1 mouse cellular context compared by ENCODE assay signal in genomic region chr11:9136471-9136870, GRCm38 (mm10).
TF ChIP-seq lines count a peak whose summit lies in the region.

No protein-coding gene starts in this region.

TF ChIP-seq in CH12.LX, 34 proteins besides CTCF, POLR2A, EP300 and RAD21:
- peak; percentile 91 for TF ChIP-seq SMC3 (IDR thresholded peaks at IDR 0.05; ENCODE audit: low read depth, low read length)
- peak; percentile 55 for TF ChIP-seq ZC3H11A (IDR thresholded peaks at IDR 0.05; ENCODE audit: low read depth, low read length)
- no peak for TF ChIP-seq JUND (conservative IDR thresholded peaks at IDR 0.05; ENCODE audit: low read depth, low read length)
- TF ChIP-seq NRF1 (IDR thresholded peaks at IDR 0.05; ENCODE audit: low read depth, low read length) = 0 out of 2 replicates have a peak, but pooled peaks have one; percentile 24
- peak; percentile 75 for TF ChIP-seq MAZ (IDR thresholded peaks at IDR 0.05; ENCODE audit: low read depth, low read length)
- peak; percentile 50; the same call in 1 of the 2 replicates for TF ChIP-seq IRF4 (IDR thresholded peaks at IDR 0.05; ENCODE audit: low read depth, low read length)
- TF ChIP-seq HCFC1 (IDR thresholded peaks at IDR 0.05; ENCODE audit: low read depth, low read length) = no peak
- TF ChIP-seq NELFE (IDR thresholded peaks at IDR 0.05; ENCODE audit: low read depth, low read length) = 0 out of 2 replicates have a peak, but pooled peaks have one; percentile 32
TF ChIP-seq in CH12.LX: peak in this region for 6.
